Mouse (Mus musculus): ENCODE data around the gene Krt80. TPM values are rescaled to one million over a fixed set of nuclear protein-coding genes. Genes with fewer than 3 reads are reported as not detected.

Gene Krt80
- polyA plus RNA-seq (2015; fragmentation: Nextera tagmentation; extraction: Ambion mirVana): 0.25 and 0.38 TPM in 2 replicates

DNA sequence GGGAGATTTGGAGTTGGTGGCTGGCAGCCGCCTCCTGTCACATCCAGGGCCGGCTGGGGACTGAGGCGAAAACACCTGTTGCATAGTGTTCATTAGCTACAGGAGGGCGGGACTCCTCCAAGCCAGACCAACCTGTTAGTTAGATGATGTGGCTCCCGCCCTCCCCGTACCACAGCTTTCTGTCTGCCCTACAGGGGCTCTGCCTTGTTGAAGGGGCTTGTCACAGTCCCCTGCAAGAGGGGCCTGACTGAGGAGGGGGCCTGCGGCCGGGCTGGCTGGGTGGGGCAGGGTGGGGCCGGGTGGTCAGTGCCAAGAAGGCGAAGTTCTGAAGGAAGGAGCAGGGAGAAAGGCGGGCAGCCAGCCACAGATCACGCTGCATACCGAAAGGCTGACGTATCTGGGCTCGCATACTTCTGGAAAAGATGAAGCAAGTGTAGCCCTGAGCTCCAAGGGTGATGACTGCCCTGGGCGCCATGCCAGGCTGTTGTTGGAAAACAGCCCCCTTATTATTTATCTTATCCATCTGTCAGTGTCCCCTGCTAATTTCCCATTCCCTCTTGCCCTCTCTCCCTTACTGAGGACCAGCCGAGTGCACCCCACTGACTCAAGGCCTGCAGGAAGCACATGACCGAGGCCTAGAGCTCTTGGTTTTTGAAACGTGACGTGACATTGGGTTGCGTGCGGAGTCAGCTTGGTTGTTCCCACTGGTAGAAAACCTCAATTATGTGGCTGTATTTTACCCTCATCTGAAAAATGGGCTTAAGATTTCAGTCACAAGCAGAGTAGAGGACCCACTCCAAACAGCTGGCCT lies at the start of gene Krt80:
Gene Krt80 (minus strand): TSS at position 62 of the 811 bp plus-strand sequence.
- H3K27ac ChIP-seq (ENCODE audit: low read depth, low read length): no peak within 1 kb of the TSS
- WGBS: 43% methylated on average over 22 of the region's 22 CpGs
- peak; percentile 71 for ATAC-seq
- no peaks in the 10 kb centered on the region for H3K27me3 ChIP-seq (replicated peaks; ENCODE audit: control insufficient read depth, insufficient read depth, low read length)
- H3K4me2 ChIP-seq (ENCODE audit: low read length): no peak within 1 kb of the TSS
- no peaks in the 10 kb centered on the region for H3K36me3 ChIP-seq (ENCODE audit: control insufficient read depth, insufficient read depth, low read length)
- H3K9me3 ChIP-seq (ENCODE audit: control insufficient read depth, low read length): no peaks in the 10 kb centered on the region
- H3K4me1 ChIP-seq (ENCODE audit: control insufficient read depth, insufficient read depth, low read depth, low read length): no peaks in the 10 kb centered on the region
- H3K9ac ChIP-seq (ENCODE audit: low read depth, low read length): no peak within 1 kb of the TSS
- no peak within 1 kb of the TSS for H3K4me3 ChIP-seq (ENCODE audit: low read length)

GRCm38 (mm10) chr15:101418950-101419349 lies 49.0 kb upstream of the Krt80 start:
- H3K27me3 ChIP-seq (replicated peaks; ENCODE audit: control insufficient read depth, insufficient read depth, low read length): no peaks in the 10 kb centered on the region
- no peaks in the 10 kb centered on the region for H3K4me1 ChIP-seq (ENCODE audit: control insufficient read depth, insufficient read depth, low read depth, low read length)
- no peak overlapping the region for H3K27ac ChIP-seq (ENCODE audit: low read depth, low read length)
- no peak for ATAC-seq
- H3K4me2 ChIP-seq (ENCODE audit: low read length): no peak overlapping the region
- no peak overlapping the region for H3K4me3 ChIP-seq (ENCODE audit: low read length)
- 81% methylated on average over 4 of the region's 4 CpGs for WGBS
- no peaks in the 10 kb centered on the region for H3K9me3 ChIP-seq (ENCODE audit: control insufficient read depth, low read length)
- no peak overlapping the region for H3K9ac ChIP-seq (ENCODE audit: low read depth, low read length)
- no peaks in the 10 kb centered on the region for H3K36me3 ChIP-seq (ENCODE audit: control insufficient read depth, insufficient read depth, low read length)

DNA sequence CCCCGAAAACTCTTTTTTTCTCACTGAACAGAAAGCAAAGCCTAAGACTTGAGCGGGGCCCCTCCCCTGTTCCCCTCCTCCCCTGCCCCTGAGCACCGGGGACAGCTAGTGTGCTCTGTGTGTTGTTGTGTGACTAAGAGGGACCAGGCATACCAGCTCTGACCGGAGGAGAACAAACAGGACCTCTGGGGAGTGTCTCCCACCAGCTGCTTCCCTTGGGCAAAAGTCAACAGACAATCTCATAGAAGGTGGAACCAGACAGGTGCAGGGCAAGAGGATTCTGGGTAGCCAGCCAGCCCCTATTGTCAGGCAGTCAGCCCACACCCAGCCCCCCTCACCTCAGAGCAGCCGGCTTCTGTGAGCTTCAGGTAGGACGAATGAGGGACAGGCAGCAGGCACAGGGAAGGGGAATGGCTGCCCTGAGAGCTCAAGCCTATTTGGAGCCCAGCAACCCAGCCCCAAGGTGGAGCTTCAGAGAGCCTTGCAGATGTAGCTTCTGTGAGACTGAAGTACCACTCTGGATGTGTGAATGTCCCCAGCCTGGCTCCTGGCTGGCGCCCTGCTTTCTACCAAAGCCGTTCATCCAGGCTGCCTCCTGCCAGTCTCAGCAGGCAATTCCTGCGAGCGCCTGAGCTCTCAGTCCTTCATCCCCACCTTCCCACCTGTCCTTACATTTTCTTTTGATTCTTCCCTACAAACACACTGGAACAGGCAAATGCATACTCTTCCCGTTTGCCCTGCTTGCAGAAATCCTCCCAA lies 45.0 kb upstream of the Krt80 start:
- Histone ChIP-seq H3K36me3 (ENCODE audit: control insufficient read depth, insufficient read depth, low read length) (no peaks in the 10 kb centered on the region), H3K27ac (ENCODE audit: low read depth, low read length) (no peak overlapping the region), H3K9ac (ENCODE audit: low read depth, low read length) (no peak overlapping the region), H3K4me1 (ENCODE audit: control insufficient read depth, insufficient read depth, low read depth, low read length) (no peaks in the 10 kb centered on the region), H3K27me3 (replicated peaks; ENCODE audit: control insufficient read depth, insufficient read depth, low read length) (peaks cover 4% of the 10 kb centered on the region; the same call in 1 of the 2 replicates), H3K9me3 (ENCODE audit: control insufficient read depth, low read length) (no peaks in the 10 kb centered on the region), H3K4me2 (ENCODE audit: low read length) (no peak overlapping the region), H3K4me3 (ENCODE audit: low read length) (no peak overlapping the region)
- no peak for ATAC-seq
- 40% methylated on average over 10 of the region's 11 CpGs for WGBS

DNA sequence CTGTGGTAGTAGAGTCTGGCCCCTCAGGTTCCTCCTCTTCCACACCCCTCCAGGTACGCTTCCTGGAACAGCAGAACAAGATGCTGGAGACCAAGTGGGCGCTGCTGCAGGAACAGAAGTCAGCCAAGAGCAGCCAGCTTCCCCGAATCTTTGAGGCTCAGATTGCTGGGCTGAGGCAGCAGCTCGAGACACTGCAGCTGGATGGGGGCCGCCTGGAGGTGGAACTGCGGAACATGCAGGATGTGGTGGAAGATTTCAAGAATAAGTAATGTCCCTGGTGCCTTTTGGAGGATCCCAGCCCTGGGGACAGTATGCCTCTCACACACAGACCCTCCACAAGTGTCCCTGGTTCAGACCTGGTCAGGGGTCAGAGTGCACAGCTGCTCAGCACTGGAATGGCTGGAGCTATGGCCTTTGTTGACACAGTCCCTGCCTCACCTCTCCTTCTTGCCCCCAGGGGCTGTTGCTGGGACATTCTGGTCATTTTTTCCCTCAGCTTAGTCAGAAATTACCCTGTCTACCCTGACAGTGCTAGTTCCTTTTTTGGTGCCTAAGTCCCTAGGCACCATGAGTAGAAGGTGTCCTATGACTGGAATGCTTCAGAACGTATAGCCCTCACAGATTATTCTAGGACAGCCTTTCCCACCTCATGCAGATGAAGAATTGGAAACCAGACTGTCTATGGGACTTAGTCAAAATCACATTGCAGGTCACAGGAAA lies 44.1 kb upstream of the Krt80 start:
- 64% methylated on average over 7 of the region's 7 CpGs for WGBS
- no peaks in the 10 kb centered on the region for H3K4me1 ChIP-seq (ENCODE audit: control insufficient read depth, insufficient read depth, low read depth, low read length)
- no peak for ATAC-seq

DNA sequence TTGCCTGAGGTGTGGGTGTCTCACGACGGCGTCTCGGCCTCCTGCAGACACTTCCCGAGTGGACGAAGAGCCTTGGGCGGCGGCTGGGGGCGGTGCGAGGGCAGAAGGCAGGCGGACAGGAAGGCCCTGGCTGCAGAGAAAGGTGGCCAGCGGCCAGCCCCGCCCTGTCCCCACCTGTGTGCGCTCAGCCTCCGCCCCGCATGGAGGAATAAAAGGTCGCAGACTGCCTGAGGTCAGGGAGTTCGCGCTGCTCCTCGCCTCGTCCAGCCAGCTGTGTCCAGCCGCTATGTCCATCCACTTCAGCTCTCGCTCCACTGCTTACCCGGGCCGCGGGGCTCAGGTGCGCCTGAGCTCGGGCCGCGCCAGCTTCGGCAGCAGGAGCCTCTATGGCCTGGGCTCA lies 42.2 kb upstream of the Krt80 start:
- WGBS: 19% methylated on average over 28 of the region's 31 CpGs
- Histone ChIP-seq H3K4me3 (ENCODE audit: low read length) (no peak overlapping the region), H3K36me3 (ENCODE audit: control insufficient read depth, insufficient read depth, low read length) (no peaks in the 10 kb centered on the region), H3K27me3 (replicated peaks; ENCODE audit: control insufficient read depth, insufficient read depth, low read length) (peaks cover 4% of the 10 kb centered on the region; the same call in 1 of the 2 replicates), H3K4me2 (ENCODE audit: low read length) (no peak overlapping the region), H3K9ac (ENCODE audit: low read depth, low read length) (no peak overlapping the region), H3K9me3 (ENCODE audit: control insufficient read depth, low read length) (no peaks in the 10 kb centered on the region), H3K27ac (ENCODE audit: low read depth, low read length) (no peak overlapping the region), H3K4me1 (ENCODE audit: control insufficient read depth, insufficient read depth, low read depth, low read length) (no peaks in the 10 kb centered on the region)
- ATAC-seq: no peak

More for the DNA sequence above, 44.1 kb upstream of the Krt80 start:
- Histone ChIP-seq H3K9ac (ENCODE audit: low read depth, low read length) (no peak overlapping the region), H3K36me3 (ENCODE audit: control insufficient read depth, insufficient read depth, low read length) (no peaks in the 10 kb centered on the region), H3K27me3 (replicated peaks; ENCODE audit: control insufficient read depth, insufficient read depth, low read length) (peaks cover 4% of the 10 kb centered on the region; the same call in 1 of the 2 replicates), H3K4me3 (ENCODE audit: low read length) (no peak overlapping the region), H3K4me2 (ENCODE audit: low read length) (no peak overlapping the region), H3K27ac (ENCODE audit: low read depth, low read length) (no peak overlapping the region), H3K9me3 (ENCODE audit: control insufficient read depth, low read length) (no peaks in the 10 kb centered on the region)

GRCm38 (mm10) chr15:101410775-101411174 lies 40.8 kb upstream of the Krt80 start, which contains the start of gene Krt7:
TSS of gene Krt7 (plus strand) at chr15:101411043.
- Histone ChIP-seq H3K4me3 (ENCODE audit: low read length) (no peak within 1 kb of the TSS), H3K27ac (ENCODE audit: low read depth, low read length) (no peak within 1 kb of the TSS), H3K9ac (ENCODE audit: low read depth, low read length) (no peak within 1 kb of the TSS), H3K9me3 (ENCODE audit: control insufficient read depth, low read length) (no peaks in the 10 kb centered on the region), H3K4me1 (ENCODE audit: control insufficient read depth, insufficient read depth, low read depth, low read length) (no peaks in the 10 kb centered on the region), H3K36me3 (ENCODE audit: control insufficient read depth, insufficient read depth, low read length) (no peaks in the 10 kb centered on the region), H3K27me3 (replicated peaks; ENCODE audit: control insufficient read depth, insufficient read depth, low read length) (peaks cover 4% of the 10 kb centered on the region; the same call in 1 of the 2 replicates), H3K4me2 (ENCODE audit: low read length) (no peak within 1 kb of the TSS)
- WGBS: 70% methylated on average over 2 of the region's 2 CpGs
- ATAC-seq: no peak

GRCm38 (mm10) chr15:101398269-101398668 lies 28.3 kb upstream of the Krt80 start:
- Histone ChIP-seq H3K9ac (ENCODE audit: low read depth, low read length) (no peak overlapping the region), H3K4me3 (ENCODE audit: low read length) (no peak overlapping the region), H3K27ac (ENCODE audit: low read depth, low read length) (no peak overlapping the region), H3K4me1 (ENCODE audit: control insufficient read depth, insufficient read depth, low read depth, low read length) (no peaks in the 10 kb centered on the region), H3K9me3 (ENCODE audit: control insufficient read depth, low read length) (no peaks in the 10 kb centered on the region), H3K27me3 (replicated peaks; ENCODE audit: control insufficient read depth, insufficient read depth, low read length) (no peaks in the 10 kb centered on the region), H3K36me3 (ENCODE audit: control insufficient read depth, insufficient read depth, low read length) (no peaks in the 10 kb centered on the region), H3K4me2 (ENCODE audit: low read length) (no peak overlapping the region)
- WGBS: 81% methylated on average over 8 of the region's 8 CpGs
- no peak for ATAC-seq

- WGBS: 96% methylated on average over 2 of the region's 2 CpGs
- Histone ChIP-seq H3K9ac (ENCODE audit: low read depth, low read length) (no peak overlapping the region), H3K27ac (ENCODE audit: low read depth, low read length) (no peak overlapping the region), H3K27me3 (replicated peaks; ENCODE audit: control insufficient read depth, insufficient read depth, low read length) (no peaks in the 10 kb centered on the region), H3K9me3 (ENCODE audit: control insufficient read depth, low read length) (no peaks in the 10 kb centered on the region), H3K4me1 (ENCODE audit: control insufficient read depth, insufficient read depth, low read depth, low read length) (no peaks in the 10 kb centered on the region), H3K36me3 (ENCODE audit: control insufficient read depth, insufficient read depth, low read length) (no peaks in the 10 kb centered on the region), H3K4me3 (ENCODE audit: low read length) (no peak overlapping the region), H3K4me2 (ENCODE audit: low read length) (no peak overlapping the region)
- no peak for ATAC-seq
These were observed 27.7 kb upstream of the Krt80 start for GRCm38 (mm10) chr15:101397683-101398082.

GRCm38 (mm10) chr15:101396921-101397320 lies 27.0 kb upstream of the Krt80 start:
- H3K4me2 ChIP-seq (ENCODE audit: low read length): no peak overlapping the region
- no peaks in the 10 kb centered on the region for H3K9me3 ChIP-seq (ENCODE audit: control insufficient read depth, low read length)
- no peak overlapping the region for H3K4me3 ChIP-seq (ENCODE audit: low read length)
- H3K4me1 ChIP-seq (ENCODE audit: control insufficient read depth, insufficient read depth, low read depth, low read length): no peaks in the 10 kb centered on the region
- H3K27ac ChIP-seq (ENCODE audit: low read depth, low read length): no peak overlapping the region
- H3K36me3 ChIP-seq (ENCODE audit: control insufficient read depth, insufficient read depth, low read length): no peaks in the 10 kb centered on the region
- H3K27me3 ChIP-seq (replicated peaks; ENCODE audit: control insufficient read depth, insufficient read depth, low read length): no peaks in the 10 kb centered on the region
- 79% methylated on average over 3 of the region's 3 CpGs for WGBS
- H3K9ac ChIP-seq (ENCODE audit: low read depth, low read length): no peak overlapping the region
- no peak for ATAC-seq

All from hindbrain, embryonic 16.5 days (tissue).